Mouse (Mus musculus): ENCODE data around the gene Cyp26c1.

DNA sequence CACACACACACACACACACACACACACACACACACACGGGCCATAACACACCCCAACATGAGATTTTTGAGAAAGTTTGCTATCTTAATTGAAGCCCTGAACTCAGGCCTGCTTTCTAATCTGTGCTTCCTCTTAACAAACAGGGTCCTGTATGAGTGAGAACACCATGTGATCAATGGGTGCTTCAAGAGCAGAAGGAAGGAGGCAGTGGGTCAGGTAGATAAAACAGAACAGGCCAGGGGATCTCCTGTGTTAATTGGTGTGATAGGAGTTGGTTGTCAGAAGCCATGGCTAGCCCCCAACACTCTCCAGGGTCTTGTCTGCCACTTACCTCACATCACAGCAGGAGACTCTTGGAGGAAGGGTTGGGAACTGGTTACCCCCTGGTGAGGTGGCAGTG lies 30.6 kb downstream of the Cyp26c1 start:
- TF ChIP-seq CTCF (IDR thresholded peaks at IDR 0.05; ENCODE audit: low read depth) (no peak), EP300 (optimal IDR thresholded peaks at IDR 0.05) (no peak)
